Mouse (Mus musculus) CD4-positive helper T cell, adult 2 months (primary cell): ENCODE measurements around the gene Coro2b.

Experiments
- DNase-seq: peaks from one replicate; pipeline ENCODE4 v3.0.0-alpha.2; 2012; ENCODE audit warnings: low read depth, missing footprints, low spot score

Coro2b gene

GRCm38 (mm10) chr9:62438085-62438754, 98.6 kb downstream of the Coro2b start:
- no peak for DNase-seq

- DNase-seq, result no peak
Measured at GRCm38 (mm10) chr9:62437446-62437845, 99.4 kb downstream of the Coro2b start.

GRCm38 (mm10) chr9:62435613-62436318, 101.1 kb downstream of the Coro2b start:
- DNase-seq, result no peak

DNA sequence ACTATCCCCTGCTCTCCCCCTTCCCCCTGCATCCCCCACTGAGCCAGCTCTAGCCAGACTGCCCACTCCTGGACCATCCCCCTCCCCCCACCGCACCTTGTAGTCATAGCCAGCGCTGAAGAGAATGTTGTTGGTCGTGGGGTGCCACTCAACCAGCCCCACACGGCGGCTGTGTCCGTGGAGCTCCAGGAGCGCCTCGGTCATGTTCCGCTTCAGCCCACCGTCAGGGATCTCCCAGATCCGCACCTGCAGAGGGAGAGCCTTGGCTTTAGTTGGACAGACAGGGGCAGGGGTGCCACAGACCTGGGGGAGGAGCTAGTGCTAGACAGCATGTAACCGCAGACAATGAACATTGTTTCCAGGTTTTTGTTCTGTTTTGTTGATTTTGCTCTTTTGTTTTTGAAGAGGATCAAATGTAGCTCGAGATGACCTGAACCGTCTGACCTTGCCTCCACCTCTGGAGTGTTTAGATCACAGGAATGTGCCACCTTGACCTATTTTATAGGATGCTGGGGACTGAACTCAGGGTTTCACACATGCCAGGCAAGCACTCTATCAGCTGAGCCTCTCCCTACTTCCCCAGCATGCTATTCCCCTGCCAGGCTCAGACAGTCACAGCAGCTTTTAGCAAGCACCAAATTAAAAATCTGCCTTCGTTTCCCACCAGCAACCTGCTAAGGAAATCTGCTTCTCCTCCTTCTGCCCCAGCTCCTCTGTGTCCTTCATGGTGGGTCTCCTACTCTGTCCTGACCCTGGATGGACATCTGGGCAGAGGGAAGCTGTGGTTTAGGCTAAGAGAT, 104.4 kb downstream of the Coro2b start:
- DNase-seq, result no peak

DNA sequence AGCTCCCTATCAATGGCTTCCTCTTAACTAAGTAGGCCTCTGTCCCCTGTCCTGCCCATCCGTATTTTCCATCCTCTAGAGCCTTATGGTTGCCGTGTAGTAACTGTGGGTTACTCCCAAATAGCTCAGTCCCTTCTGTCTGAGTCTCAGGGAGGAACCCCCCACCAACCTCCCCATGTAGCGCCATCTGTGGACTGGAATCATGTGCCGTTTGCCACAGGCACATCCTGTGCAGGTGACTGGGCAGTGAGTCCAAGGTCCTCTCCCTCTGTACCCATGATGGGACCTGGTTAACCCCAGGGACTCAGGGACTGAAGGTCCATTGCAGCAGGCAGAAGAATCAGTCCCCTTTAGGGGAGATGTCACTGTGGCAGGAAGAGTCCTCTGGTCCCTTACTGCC, 106.1 kb downstream of the Coro2b start:
- no peak for DNase-seq

GRCm38 (mm10) chr9:62427010-62427409, 109.8 kb downstream of the Coro2b start:
- DNase-seq, result peak; percentile 68

- no peak for DNase-seq
Measured at GRCm38 (mm10) chr9:62426531-62426930, 110.3 kb downstream of the Coro2b start.

DNA sequence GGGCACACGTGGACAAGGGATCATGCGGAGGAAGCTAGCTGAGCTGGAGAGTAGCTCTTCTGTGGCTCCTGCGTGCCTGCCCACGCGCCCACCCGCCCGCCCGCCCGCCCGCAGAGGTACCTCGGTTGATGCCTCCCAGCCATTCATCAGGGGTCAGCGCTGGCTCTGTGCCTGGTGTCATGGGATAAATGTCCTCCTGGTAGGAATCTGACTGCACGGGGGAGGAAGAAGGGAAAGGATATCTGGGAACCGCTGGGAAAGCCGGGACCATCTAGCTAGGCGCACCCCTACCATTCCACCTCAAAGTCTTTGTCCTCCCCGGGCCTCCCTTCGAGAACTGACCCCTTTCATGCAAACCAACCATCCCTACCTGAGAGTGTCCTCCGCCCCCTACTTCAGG, 110.8 kb downstream of the Coro2b start:
- DNase-seq, result no peak

DNA sequence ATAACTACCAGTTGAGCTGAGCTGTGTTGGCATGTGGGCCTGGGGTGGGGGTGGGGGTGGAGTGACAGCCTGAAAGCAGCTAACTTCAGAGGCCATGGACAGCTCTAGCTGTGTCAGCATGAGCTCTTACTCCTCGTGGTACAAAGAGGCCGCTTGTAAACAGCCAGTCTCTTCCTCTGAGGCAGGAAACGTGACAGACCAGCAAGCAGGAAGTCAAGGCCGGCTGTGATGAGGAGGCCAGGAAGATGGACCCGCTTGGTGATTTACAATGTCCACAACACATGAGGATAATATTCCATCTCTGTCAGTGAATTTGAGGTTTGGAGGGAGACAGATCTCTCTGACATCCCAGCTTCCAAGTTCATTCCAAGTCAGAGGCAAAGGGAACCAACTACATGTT, 111.6 kb downstream of the Coro2b start:
- peak; percentile 67 for DNase-seq

GRCm38 (mm10) chr9:62423871-62424270, 113.0 kb downstream of the Coro2b start:
- DNase-seq, result no peak

DNA sequence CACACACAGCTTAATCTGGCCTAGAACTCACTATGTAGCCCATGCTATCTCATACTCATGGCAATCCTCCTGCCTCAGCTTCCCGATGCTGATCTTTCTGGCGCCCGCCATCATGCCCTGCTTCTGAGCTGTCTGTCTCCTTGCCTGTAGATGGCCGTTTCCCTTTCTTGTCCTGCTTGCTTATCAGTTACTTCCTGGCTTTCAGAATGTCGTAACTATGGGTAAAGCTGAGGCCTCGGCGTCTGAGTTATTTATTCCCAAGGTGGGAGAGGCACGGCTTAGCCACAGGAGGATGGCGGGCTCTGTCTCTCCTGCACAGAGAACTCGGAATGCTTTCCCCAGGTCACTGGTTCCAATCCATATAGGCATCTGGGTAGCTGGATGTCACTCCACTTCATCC, 113.9 kb downstream of the Coro2b start:
- no peak for DNase-seq

DNA sequence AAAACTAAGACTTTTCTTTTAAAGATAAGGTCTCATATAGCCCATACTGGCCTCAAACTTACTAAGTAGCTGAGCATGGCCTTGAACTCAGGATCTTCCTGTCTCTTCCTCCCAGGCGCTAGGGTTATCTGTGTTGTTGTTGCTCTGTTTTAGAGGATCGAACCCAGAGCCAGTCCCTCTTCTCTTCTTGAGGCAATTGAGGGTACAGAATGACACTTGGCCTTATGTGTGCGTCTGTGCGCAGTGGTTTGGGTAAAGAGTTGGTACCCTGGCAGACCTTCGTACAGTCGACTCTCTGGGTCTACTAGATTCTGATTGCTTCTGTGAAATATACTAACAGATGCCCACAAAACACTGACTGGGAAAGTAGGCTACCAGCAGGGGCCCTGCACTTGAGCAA, 114.9 kb downstream of the Coro2b start:
- DNase-seq, result no peak

- peak; percentile 83 for DNase-seq
Measured at GRCm38 (mm10) chr9:62421027-62421426, 115.8 kb downstream of the Coro2b start.

DNA sequence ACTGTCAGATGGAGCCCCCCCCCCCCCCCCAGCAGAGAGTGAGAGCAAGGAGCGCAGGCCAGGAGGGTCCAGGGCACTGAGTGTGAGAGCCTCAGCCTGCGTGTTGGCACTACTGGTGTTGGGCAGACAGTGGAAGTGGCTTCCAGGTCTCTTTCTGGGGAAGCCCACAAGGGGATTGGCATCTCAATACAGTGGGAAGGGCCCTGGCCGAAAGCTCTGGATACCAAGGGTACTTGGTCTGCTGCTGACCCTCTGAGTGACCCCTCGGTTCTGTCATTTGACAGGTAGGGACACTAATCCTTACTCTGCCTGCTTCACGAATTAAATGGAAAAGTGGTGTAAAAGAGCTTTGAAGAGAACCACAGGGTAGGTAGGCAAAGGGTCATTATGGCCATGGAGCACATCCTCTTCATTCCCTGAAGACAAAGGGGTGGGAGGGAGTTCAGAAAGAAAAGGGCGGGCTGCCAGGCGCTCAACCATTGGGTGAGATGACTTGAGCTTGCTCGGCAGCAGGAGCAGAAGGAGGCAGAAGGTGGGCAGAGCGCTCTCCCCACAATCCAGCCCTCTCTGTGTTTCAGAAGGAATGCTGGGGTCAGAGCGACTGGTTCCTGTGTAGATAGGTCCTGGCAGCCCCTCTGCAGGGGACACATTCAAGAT, 116.5 kb downstream of the Coro2b start:
- no peak for DNase-seq

GRCm38 (mm10) chr9:62418742-62419141, 118.1 kb downstream of the Coro2b start:
- no peak for DNase-seq

- no peak for DNase-seq
Measured at GRCm38 (mm10) chr9:62407357-62408146, 129.3 kb downstream of the Coro2b start.

DNA sequence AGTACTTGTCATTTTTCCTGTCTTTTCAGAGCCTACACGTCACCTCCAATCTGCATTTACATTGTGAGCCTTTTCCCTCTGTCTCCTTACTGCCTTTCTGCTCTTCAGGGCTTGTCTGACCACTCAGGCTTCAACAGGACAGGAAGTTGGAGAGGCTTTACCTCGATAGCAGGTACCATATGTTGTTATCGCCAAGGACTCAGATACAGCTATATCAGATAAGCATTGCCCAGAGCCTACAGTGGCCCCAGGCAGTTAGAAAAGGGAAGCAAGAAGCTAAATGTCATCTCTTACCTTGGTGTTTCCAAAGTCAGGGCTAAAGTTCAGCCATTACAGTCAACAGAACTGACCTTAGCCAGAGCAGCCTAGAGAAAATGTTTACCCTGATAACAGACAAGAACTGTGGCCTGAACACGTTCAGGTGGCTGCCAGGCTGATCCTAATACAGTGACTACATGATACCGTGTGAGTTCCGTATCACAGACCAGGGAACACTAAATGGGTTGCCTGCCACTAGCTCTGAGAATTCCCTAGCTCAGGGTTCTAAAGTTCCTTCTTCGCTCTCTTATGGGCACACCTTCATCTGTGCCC, 130.3 kb downstream of the Coro2b start:
- DNase-seq, result no peak

DNA sequence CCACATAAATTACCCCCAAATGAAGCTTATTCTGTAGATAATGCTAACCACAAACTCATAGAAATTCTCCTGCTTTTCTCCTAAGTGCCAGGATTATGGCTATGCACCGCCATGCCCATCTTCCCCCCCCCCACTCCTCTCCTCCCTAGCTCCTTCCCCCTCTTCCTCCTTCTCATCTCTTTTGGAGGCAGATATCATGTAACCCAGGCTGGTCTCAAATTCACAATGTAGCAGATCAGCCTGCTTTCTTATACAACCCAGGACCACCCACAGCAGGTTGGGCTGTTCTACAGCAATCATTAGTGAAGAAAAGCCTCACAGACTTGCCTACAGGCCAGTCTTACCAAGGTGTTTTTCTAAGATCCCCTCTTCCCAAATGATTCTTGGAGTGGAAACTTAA, 135.3 kb downstream of the Coro2b start:
- no peak for DNase-seq

- DNase-seq, result no peak
Measured at GRCm38 (mm10) chr9:62400531-62401170, 136.2 kb downstream of the Coro2b start.

DNA sequence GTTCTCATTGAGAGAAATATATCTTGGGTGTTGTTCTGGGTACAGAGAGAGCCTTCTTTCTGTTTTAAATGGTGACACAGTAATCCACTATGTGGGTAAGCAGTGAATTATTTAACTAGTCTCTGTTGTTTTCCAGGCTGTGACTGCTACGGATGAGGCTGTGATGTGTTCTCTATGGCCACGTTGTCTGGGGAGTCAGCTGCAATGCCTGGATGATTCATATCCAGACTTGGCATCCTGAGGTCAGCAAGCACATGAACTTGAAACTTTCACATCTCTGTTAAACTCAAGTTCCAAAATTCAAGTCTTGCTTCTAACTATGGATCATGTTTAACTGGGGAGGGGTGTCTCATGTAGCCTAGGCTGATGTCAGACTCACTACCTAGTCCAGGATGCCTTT, 142.7 kb downstream of the Coro2b start:
- DNase-seq, result no peak
